In genomic region chr2:116913677-116914405, GRCm38 (mm10) we compare ENCODE assay signal across 13 mouse cellular contexts. TPM values are rescaled to one million over a fixed set of nuclear protein-coding genes. Genes with fewer than 3 reads are reported as not detected.
DNase-seq lines count a peak whose midpoint lies in the region; ATAC-seq and TF ChIP-seq lines count a peak whose summit lies in the region.
"Had no signal": no experiment of that assay in that cellular context is flagged by ENCODE, and none has a peak within 500 bp of the region (broad histone marks: within the 10 kb centered on the region; RNA-seq: fewer than 3 reads in every experiment).

No protein-coding gene starts in this region.

- no peak for TF ChIP-seq CTCF in gastrocnemius, adult 2 months (IDR thresholded peaks at IDR 0.05)
- TF ChIP-seq CTCF in heart, postnatal 0 days (IDR thresholded peaks at IDR 0.05; ENCODE audit: low read depth) = no peak

- H3K27me3 ChIP-seq in heart, postnatal 0 days (ENCODE audit: control insufficient read depth, insufficient read depth, low read length) = no peaks in the 10 kb centered on the region
- no peaks in the 10 kb centered on the region for H3K27me3 ChIP-seq in myocyte (ENCODE audit: control insufficient read depth, insufficient read depth, insufficient read length)
- no peaks in the 10 kb centered on the region for H3K27me3 ChIP-seq in forebrain, embryonic 14.5 days (replicated peaks; ENCODE audit: control insufficient read depth, insufficient read depth, low read length)

- no peaks in the 10 kb centered on the region for H3K9me3 ChIP-seq in heart, postnatal 0 days (replicated peaks; ENCODE audit: control insufficient read depth, low read length)
- H3K9me3 ChIP-seq in forebrain, embryonic 14.5 days (replicated peaks; ENCODE audit: control insufficient read depth, low read length) = no peaks in the 10 kb centered on the region

- no peaks in the 10 kb centered on the region for H3K36me3 ChIP-seq in heart, postnatal 0 days (replicated peaks; ENCODE audit: control insufficient read depth, insufficient read depth, low read length)
- H3K36me3 ChIP-seq in myocyte (ENCODE audit: control insufficient read depth, insufficient read depth) = no peaks in the 10 kb centered on the region
- H3K36me3 ChIP-seq in forebrain, embryonic 14.5 days (ENCODE audit: control insufficient read depth, insufficient read depth, low read length) = no peaks in the 10 kb centered on the region

- peak overlapping the region; percentile 1; the same call in 1 of the 2 replicates for H3K4me2 ChIP-seq in heart, postnatal 0 days (ENCODE audit: low read depth, low read length)
- peak overlapping the region; percentile 65 for H3K4me2 ChIP-seq in myocyte (ENCODE audit: low read depth)
- no peak overlapping the region for H3K4me2 ChIP-seq in forebrain, embryonic 14.5 days (ENCODE audit: low read length)

- TF ChIP-seq POLR2A in myocyte (IDR thresholded peaks at IDR 0.05; ENCODE audit: insufficient read length, low read depth) = peak; percentile 22

- peak; percentile 53 for ATAC-seq in heart, postnatal 0 days (ENCODE audit: insufficient read depth, low read depth)
- no peak for ATAC-seq in forebrain, embryonic 14.5 days

- WGBS in heart, postnatal 0 days = 59% methylated on average over 20 of the region's 20 CpGs
- WGBS in forebrain, embryonic 14.5 days = 90% methylated on average over 20 of the region's 20 CpGs

- no peak overlapping the region for H3ac ChIP-seq in myocyte (ENCODE audit: control insufficient read depth, insufficient read length)

- no peak overlapping the region for H3K9ac ChIP-seq in heart, postnatal 0 days (replicated peaks; ENCODE audit: low read depth, low read length)
- no peak overlapping the region for H3K9ac ChIP-seq in forebrain, embryonic 14.5 days (ENCODE audit: low read length)
- H3K9ac ChIP-seq: liver, embryonic 14.5 days had no signal

- no peaks in the 10 kb centered on the region for H3K79me2 ChIP-seq in myocyte (ENCODE audit: control insufficient read depth, insufficient read depth)

- intact Hi-C loops in gastrocnemius, adult 2 months (cut with DNase I) = no loop called here

- no peak overlapping the region for H3K4me3 ChIP-seq in gastrocnemius, adult 2 months
- H3K4me3 ChIP-seq in heart, postnatal 0 days (ENCODE audit: low read depth, low read length) = no peak overlapping the region
- H3K4me3 ChIP-seq in myocyte = no peak overlapping the region
- no peak overlapping the region for H3K4me3 ChIP-seq in forebrain, embryonic 14.5 days (ENCODE audit: low read depth, low read length)

- H3K27ac ChIP-seq in gastrocnemius, adult 2 months = peak overlapping the region; percentile 58
- H3K27ac ChIP-seq in heart, postnatal 0 days (ENCODE audit: low read depth) = 0 out of 2 replicates have a peak overlapping the region, but pooled peaks have one; percentile 14
- no peak overlapping the region for H3K27ac ChIP-seq in forebrain, embryonic 14.5 days (ENCODE audit: low read depth, low read length)
- H3K27ac ChIP-seq: liver, embryonic 14.5 days had no signal

- no peak for TF ChIP-seq EP300 in heart, postnatal 0 days (IDR thresholded peaks at IDR 0.05; ENCODE audit: low read depth)

- DNase-seq in gastrocnemius, adult 2 months = peak; percentile 20
- DNase-seq in gastrocnemius, postnatal 4 days (ENCODE audit: low spot score in 2 of 2) = no peak
- DNase-seq in adrenal gland, postnatal 14 days = peak; percentile 29
- peak; percentile 35 for DNase-seq in heart, postnatal 0 days (ENCODE audit: low spot score)
- DNase-seq in liver = no peak
- DNase-seq in forebrain, embryonic 14.5 days (ENCODE audit: low spot score) = no peak
- no peak for DNase-seq in kidney, adult 18-20 months

- H3K4me1 ChIP-seq in heart, postnatal 0 days (ENCODE audit: control insufficient read depth, insufficient read depth) = no peaks in the 10 kb centered on the region
- H3K4me1 ChIP-seq in forebrain, embryonic 14.5 days (ENCODE audit: control insufficient read depth, insufficient read depth, low read length) = no peaks in the 10 kb centered on the region

TF ChIP-seq in myocyte, 11 proteins besides CTCF, POLR2A, EP300 and RAD21:
- TF ChIP-seq CEBPB (IDR thresholded peaks at IDR 0.05; ENCODE audit: insufficient read depth, poor library complexity, severe bottlenecking) (no peak), MYOD1 (IDR thresholded peaks at IDR 0.05; ENCODE audit: control insufficient read depth in 1 of 3, insufficient read length in 2 of 3, low read depth in 2 of 3) (no peak), SRF (IDR thresholded peaks at IDR 0.05; ENCODE audit: control insufficient read depth, insufficient read length, low read depth) (no peak), USF1 (IDR thresholded peaks at IDR 0.05; ENCODE audit: low read depth) (no peak), POLR2AphosphoS2 (IDR thresholded peaks at IDR 0.05; ENCODE audit: insufficient read length, low read depth) (no peak), MAX (IDR thresholded peaks at IDR 0.05; ENCODE audit: low read depth) (no peak), E2F4 (IDR thresholded peaks at IDR 0.05; ENCODE audit: insufficient read depth) (no peak), REST (IDR thresholded peaks at IDR 0.05; ENCODE audit: insufficient read depth, insufficient read length) (no peak), MYOG (IDR thresholded peaks at IDR 0.05; ENCODE audit: control insufficient read depth in 1 of 3, insufficient read depth in 1 of 3, insufficient read length in 2 of 3, low read depth in 2 of 3) (no peak), TCF12 (IDR thresholded peaks at IDR 0.05; ENCODE audit: insufficient read depth, poor library complexity, severe bottlenecking) (no peak), TCF3 (IDR thresholded peaks at IDR 0.05; ENCODE audit: insufficient read length, low read depth) (no peak)

RNA-seq across cellular contexts. Expression of gene Tmco5, which starts 35.4 kb away (rescaled TPM):
- not detected for total RNA-seq in gastrocnemius, adult 2 months (2021)
- total RNA-seq in gastrocnemius, postnatal 4 days (2021) = not detected
- total RNA-seq in adrenal gland, postnatal 14 days (2021) = not detected in 2 replicates
- total RNA-seq in heart, postnatal 0 days (2014; rRNA removed; ENCODE audit: low replicate concordance) = not detected in 2 replicates
- not detected in 2 replicates for polyA plus RNA-seq in heart, postnatal 0 days (2015; fragmentation: Nextera tagmentation; extraction: Ambion mirVana)
- not detected for polyA plus RNA-seq in myocyte (2012; fragmentation: generic; extraction: Trizol)
- polyA plus RNA-seq in forebrain, embryonic 14.5 days (2014; fragmentation: Nextera tagmentation; extraction: Ambion mirVana) = not detected in 2 replicates
- total RNA-seq: gastrocnemius, adult 8-10 months; monocyte, adult 5-6 weeks had no signal
- polyA plus RNA-seq: kidney, embryonic 14.5 days; liver, embryonic 14.5 days; spleen, adult 2 months had no signal

Comparison
In these comparisons a context has a peak if more than half of its experiments do, and no peak if none do; other contexts are left out.
1. DNase-seq: peak in gastrocnemius, adult 2 months (single experiment), adrenal gland, postnatal 14 days (single experiment) and heart, postnatal 0 days (single experiment); none in gastrocnemius, postnatal 4 days (0 of 2), liver (single experiment), forebrain, embryonic 14.5 days (single experiment) and kidney, adult 18-20 months (single experiment).